Mouse (Mus musculus): ENCODE data around the gene Fastkd1.
"Not testable (repeated sequence)": the region's sequence is repeated elsewhere in the genome, so short reads cannot be mapped to it uniquely, and the experiment has no call there.

The Fastkd1 gene

DNA sequence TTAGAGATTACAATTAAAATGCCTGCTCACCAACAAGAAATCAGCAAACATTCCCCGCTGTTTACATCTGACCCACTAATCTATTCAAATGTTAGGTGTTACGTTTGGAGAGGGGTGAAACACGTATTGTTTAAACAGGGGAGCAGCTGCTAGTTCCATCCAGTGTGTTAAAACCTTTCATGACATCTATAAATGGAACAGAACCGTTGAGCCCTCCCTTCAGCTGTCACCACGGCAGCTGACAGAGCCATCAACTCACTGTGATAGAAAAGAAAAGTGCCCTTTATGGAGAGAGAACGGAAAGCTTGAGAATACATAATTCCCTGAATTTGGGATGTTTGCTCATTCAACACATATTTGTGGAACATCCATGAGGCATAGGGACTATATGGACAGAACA, 44.9 kb downstream of the Fastkd1 start:
- DNase-seq, result no peak

GRCm38 (mm10) chr2:69667656-69668055, 45.7 kb downstream of the Fastkd1 start:
- no peak for DNase-seq

- DNase-seq, result no peak
Observed at GRCm38 (mm10) chr2:69663827-69664476, 49.4 kb downstream of the Fastkd1 start.

GRCm38 (mm10) chr2:69659326-69659725, 54.0 kb downstream of the Fastkd1 start:
- DNase-seq, result no peak

DNA sequence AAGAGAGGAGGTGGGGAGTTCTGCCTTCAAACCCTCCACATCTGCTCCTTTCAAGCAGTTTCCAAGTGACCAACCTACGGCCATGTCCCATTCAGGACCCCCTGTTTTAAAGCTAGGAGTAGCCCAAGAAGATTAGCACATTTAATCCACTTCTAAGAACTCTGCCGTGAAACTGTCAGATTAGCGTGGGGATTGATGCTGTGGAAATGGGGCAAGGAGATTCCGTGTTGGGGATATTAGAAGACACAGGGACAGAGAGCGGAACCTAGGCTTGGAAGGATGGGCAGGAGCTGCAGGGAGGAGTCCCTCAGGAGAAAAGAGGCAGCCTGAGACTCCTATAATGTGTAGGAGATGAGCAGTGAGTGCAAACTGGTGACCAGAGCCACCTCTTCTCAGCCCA, 63.6 kb downstream of the Fastkd1 start:
- DNase-seq, result no peak

GRCm38 (mm10) chr2:69646726-69647490, 66.4 kb downstream of the Fastkd1 start, which contains the start of gene Bbs5:
Gene Bbs5, plus strand, starts transcription at chr2:69647171.
- DNase-seq, result peak; percentile 87

DNA sequence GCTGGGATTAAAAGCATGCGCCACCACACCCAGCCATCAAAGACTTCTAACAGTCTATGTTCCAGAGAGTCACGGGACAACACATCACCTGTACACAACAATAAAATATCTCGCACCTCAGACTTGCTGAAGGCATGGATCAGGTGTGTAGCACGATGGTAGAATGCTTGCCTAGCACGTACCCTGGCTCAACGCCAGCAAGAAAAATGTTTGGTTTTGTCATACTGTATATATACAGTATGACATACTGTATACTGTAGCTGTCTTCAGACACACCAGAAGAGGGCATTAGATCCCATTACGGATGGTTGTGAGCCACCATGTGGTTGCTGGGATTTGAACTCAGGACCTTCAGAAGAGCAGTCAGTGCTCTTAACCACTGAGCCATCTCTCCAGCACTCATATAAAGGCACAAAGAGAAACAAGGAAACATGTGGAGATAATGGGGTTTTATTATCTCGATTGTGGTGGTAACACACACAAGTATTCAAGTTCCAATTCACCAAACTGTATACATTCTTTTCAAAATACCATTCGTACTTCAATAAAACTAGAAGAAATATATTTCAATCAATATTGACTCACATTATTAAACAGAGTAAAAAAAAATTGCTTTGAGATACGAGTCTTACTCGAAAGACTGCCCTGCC, 68.2 kb downstream of the Fastkd1 start:
- DNase-seq, result no peak

GRCm38 (mm10) chr2:69640100-69640499, 73.2 kb downstream of the Fastkd1 start:
- no peak for DNase-seq

DNA sequence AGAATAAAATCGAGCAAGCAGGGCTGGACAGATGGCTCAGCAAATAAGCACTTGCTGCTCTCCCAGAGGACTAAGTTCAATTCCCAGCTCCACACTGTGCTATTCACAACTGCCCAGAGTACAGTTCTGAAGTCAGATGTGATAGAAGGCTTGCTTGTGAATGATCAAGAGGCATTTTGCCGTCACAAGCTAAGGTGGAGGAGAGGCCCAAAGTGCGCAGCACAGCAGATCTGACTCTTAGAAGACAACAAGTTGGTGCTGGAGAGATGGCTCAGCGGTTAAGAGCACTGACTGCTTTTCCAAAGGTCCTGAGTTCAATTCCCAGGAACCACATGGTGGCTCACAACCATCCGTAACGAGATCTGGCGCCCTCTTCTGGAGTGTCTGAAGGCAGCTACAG, 75.3 kb downstream of the Fastkd1 start:
- DNase-seq, result not testable (repeated sequence)

Data from thymus, postnatal 4 days (tissue).